Mouse (Mus musculus) liver, postnatal 0 days (tissue): ENCODE data around the gene Aox2.

Experiments
- CTCF ChIP-seq: sonication (generic); IDR thresholded peaks from 2 replicates; pipeline ENCODE4 v1.5.1; 2016; ENCODE audit warnings: antibody characterized with exemption, low read depth
- EP300 ChIP-seq: IDR thresholded peaks from 2 replicates; pipeline ENCODE4 v1.6.1; 2016; ENCODE audit warnings: antibody characterized with exemption, low read depth, mild to moderate bottlenecking

- peak; percentile 39 for TF ChIP-seq CTCF
- no peak for TF ChIP-seq EP300
Observed at GRCm38 (mm10) chr1:58415442-58415841, 137.3 kb downstream of the Aox2 start.
